Mouse (Mus musculus): ENCODE results near the gene Man2a1. TPM values are rescaled to one million over a fixed set of nuclear protein-coding genes. Genes with fewer than 3 reads are reported as not detected.

Gene Man2a1
- polyA plus RNA-seq, 1 experiment from 2014 or later, result 4.1 TPM

DNA sequence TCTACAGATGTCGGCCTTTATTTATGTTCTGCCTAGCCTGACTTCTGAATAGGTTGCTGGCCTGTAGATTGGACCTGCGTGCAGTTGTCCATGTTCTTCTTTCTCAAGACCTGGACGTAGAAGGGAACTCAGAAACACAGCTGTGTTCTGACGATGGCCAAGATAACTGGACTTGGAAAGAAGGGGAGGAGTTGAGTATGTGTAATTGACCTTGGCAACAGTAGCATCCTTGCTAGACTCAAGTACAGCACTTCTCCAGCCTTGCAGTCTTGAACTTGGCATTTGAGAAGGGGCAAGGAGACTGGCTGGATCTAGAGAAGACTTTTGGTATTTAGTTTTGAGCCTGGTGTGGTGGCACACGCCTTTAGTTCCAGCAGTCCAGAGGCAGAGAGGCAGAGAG is 10.9 kb downstream of the Man2a1 start:
- ATAC-seq, result no peak
- WGBS, result 92% methylated on average over 5 of the region's 5 CpGs

DNA sequence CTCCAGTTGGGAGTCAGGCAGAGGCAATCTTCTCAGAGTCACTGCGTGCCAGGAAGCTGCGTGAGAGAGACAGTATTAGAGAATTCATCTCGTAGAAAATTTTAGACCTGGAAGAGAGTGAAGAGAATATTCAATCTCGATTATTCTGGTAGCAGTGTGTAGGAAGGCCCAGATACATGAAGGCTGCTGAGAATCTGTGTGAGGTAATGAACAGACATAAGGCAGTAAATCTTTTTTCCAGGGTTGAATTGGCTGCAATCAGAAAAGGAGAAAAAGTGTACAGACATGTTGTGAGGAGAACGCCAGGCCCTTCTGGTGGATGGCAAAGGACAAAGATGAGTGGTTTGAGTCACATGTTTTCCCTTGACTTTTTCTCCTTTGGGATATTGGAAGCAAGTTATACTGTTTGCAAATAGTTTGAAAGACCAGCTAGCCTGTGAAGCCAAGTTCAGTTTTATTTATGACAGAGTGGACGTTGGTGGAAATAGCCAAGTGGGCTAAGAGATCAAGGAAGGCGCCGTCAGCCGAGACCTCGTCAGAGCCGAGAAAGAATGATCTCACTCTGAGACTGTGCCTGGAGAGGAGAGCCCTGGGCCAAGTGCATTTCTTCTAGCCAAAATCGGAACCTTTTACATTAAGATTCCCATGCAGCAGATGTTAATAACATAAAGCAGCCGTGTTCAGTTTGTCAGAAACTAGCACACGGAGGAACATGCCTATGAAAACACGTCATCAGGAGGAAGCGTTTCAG is 11.8 kb downstream of the Man2a1 start:
- ATAC-seq, result no peak
- Histone ChIP-seq H3K27me3 (replicated peaks; ENCODE audit: control insufficient read depth, insufficient read depth, low read length) (no peaks in the 10 kb centered on the region), H3K36me3 (ENCODE audit: control insufficient read depth, insufficient read depth, low read length) (no peaks in the 10 kb centered on the region), H3K9me3 (ENCODE audit: control insufficient read depth, low read length) (no peaks in the 10 kb centered on the region), H3K4me3 (ENCODE audit: low read length) (no peak overlapping the region), H3K4me1 (ENCODE audit: control insufficient read depth, insufficient read depth, low read depth, low read length) (no peaks in the 10 kb centered on the region), H3K27ac (ENCODE audit: low read depth, low read length) (no peak overlapping the region), H3K4me2 (ENCODE audit: low read length) (no peak overlapping the region), H3K9ac (ENCODE audit: low read depth, low read length) (no peak overlapping the region)
- 88% methylated on average over 16 of the region's 16 CpGs for WGBS

More for the DNA sequence above, 10.9 kb downstream of the Man2a1 start:
- H3K27ac ChIP-seq (ENCODE audit: low read depth, low read length), result no peak overlapping the region
- no peaks in the 10 kb centered on the region for H3K27me3 ChIP-seq (replicated peaks; ENCODE audit: control insufficient read depth, insufficient read depth, low read length)
- no peak overlapping the region for H3K4me3 ChIP-seq (ENCODE audit: low read length)
- no peak overlapping the region for H3K4me2 ChIP-seq (ENCODE audit: low read length)
- H3K36me3 ChIP-seq (ENCODE audit: control insufficient read depth, insufficient read depth, low read length), result no peaks in the 10 kb centered on the region
- H3K4me1 ChIP-seq (ENCODE audit: control insufficient read depth, insufficient read depth, low read depth, low read length), result no peaks in the 10 kb centered on the region
- no peak overlapping the region for H3K9ac ChIP-seq (ENCODE audit: low read depth, low read length)
- no peaks in the 10 kb centered on the region for H3K9me3 ChIP-seq (ENCODE audit: control insufficient read depth, low read length)

DNA sequence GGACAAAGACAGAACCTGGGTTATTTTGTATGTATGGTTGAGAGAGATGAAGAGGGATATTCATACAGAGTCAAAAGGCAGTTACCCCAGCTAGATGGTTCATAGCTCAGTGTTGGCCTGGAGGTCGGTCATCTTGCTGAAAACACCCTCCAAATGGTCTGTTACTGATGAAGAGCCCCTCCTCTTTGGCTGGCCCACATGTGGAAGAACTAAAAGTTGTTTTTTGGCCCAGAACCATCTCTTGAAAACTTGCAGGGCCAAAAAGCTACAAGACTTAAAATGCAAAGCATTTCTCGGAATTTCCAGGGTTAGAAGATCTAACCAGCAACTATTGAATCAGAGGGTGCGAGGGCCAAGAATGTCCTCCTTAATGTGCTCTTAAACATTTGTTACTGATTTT is 12.4 kb downstream of the Man2a1 start:
- 81% methylated on average over 3 of the region's 3 CpGs for WGBS
- H3K27ac ChIP-seq (ENCODE audit: low read depth, low read length), result no peak overlapping the region
- no peak for ATAC-seq

DNA sequence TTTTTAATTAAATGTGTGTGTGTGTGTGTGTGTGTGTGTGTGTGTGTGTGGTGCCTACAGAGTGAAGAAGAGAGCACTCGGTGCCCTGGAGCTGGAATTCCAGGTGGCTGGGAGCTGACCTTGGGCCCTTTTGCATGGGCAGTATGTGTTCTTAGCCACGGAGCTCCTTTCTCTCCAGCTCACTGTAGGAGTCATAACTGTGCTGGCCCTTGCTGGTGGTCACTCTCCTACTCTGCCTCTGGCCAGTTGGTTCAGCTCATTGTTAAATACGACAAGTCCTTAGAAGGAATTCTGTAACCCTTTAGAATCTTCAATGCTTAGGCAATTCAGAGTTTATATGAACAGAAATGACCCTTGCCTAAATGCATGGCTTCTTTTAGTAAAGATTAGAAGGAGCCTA is 12.8 kb downstream of the Man2a1 start:
- WGBS, result 82% methylated on average over 3 of the region's 3 CpGs
- Histone ChIP-seq H3K9me3 (ENCODE audit: control insufficient read depth, low read length) (no peaks in the 10 kb centered on the region), H3K4me2 (ENCODE audit: low read length) (no peak overlapping the region), H3K4me1 (ENCODE audit: control insufficient read depth, insufficient read depth, low read depth, low read length) (no peaks in the 10 kb centered on the region), H3K36me3 (ENCODE audit: control insufficient read depth, insufficient read depth, low read length) (no peaks in the 10 kb centered on the region), H3K27ac (ENCODE audit: low read depth, low read length) (no peak overlapping the region), H3K9ac (ENCODE audit: low read depth, low read length) (no peak overlapping the region), H3K27me3 (replicated peaks; ENCODE audit: control insufficient read depth, insufficient read depth, low read length) (no peaks in the 10 kb centered on the region), H3K4me3 (ENCODE audit: low read length) (no peak overlapping the region)
- ATAC-seq, result no peak

More for the DNA sequence above, 12.4 kb downstream of the Man2a1 start:
- no peaks in the 10 kb centered on the region for H3K9me3 ChIP-seq (ENCODE audit: control insufficient read depth, low read length)
- no peaks in the 10 kb centered on the region for H3K36me3 ChIP-seq (ENCODE audit: control insufficient read depth, insufficient read depth, low read length)
- H3K27me3 ChIP-seq (replicated peaks; ENCODE audit: control insufficient read depth, insufficient read depth, low read length), result no peaks in the 10 kb centered on the region
- no peaks in the 10 kb centered on the region for H3K4me1 ChIP-seq (ENCODE audit: control insufficient read depth, insufficient read depth, low read depth, low read length)
- no peak overlapping the region for H3K4me3 ChIP-seq (ENCODE audit: low read length)
- H3K4me2 ChIP-seq (ENCODE audit: low read length), result no peak overlapping the region
- no peak overlapping the region for H3K9ac ChIP-seq (ENCODE audit: low read depth, low read length)

DNA sequence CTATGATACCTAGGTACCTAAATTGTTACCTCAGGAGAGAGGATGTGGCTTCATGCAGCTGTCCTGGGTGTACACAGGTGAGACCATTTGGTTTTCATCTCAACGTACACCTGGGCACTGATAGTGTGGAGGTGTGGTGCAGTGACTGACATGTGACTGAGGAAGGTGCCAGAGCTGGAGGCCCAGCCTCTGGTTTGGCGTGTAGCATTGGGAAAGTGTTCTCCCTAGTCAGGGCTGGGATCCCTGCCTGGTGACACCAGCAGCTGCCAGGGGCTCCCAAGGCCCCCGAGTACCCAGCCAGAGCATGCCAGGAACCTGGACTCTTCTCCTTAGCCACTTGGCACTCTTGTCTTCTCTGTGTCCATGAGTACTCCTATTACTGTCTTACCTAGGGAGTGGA is 14.3 kb downstream of the Man2a1 start:
- Histone ChIP-seq H3K9me3 (ENCODE audit: control insufficient read depth, low read length) (no peaks in the 10 kb centered on the region), H3K4me1 (ENCODE audit: control insufficient read depth, insufficient read depth, low read depth, low read length) (peaks cover 3% of the 10 kb centered on the region; the same call in 1 of the 2 replicates), H3K4me2 (ENCODE audit: low read length) (no peak overlapping the region), H3K9ac (ENCODE audit: low read depth, low read length) (no peak overlapping the region), H3K27me3 (replicated peaks; ENCODE audit: control insufficient read depth, insufficient read depth, low read length) (no peaks in the 10 kb centered on the region), H3K36me3 (ENCODE audit: control insufficient read depth, insufficient read depth, low read length) (no peaks in the 10 kb centered on the region), H3K27ac (ENCODE audit: low read depth, low read length) (no peak overlapping the region), H3K4me3 (ENCODE audit: low read length) (no peak overlapping the region)
- ATAC-seq, result no peak
- 88% methylated on average over 3 of the region's 3 CpGs for WGBS

DNA sequence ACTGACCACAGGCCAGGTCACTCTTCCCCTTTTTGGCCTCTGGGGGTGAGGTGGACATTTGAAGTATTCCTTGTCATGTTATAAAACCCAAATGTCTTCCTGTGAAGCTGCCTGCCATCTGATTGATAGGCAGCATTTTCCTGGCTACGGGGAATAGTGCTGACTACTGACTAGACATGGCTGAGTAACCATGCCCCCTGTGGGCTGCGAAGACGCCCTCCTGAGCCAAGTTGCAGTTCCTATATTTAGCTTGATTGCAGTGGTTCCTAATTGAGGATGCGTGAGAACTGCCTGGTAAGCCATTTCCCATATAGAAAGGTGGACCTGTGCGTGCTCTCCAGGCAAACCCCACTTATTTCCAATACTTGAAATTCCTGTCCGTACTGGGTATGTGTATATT is 14.9 kb downstream of the Man2a1 start:
- ATAC-seq, result no peak
- Histone ChIP-seq H3K27ac (ENCODE audit: low read depth, low read length) (no peak overlapping the region), H3K27me3 (replicated peaks; ENCODE audit: control insufficient read depth, insufficient read depth, low read length) (no peaks in the 10 kb centered on the region), H3K4me2 (ENCODE audit: low read length) (no peak overlapping the region), H3K36me3 (ENCODE audit: control insufficient read depth, insufficient read depth, low read length) (no peaks in the 10 kb centered on the region), H3K4me1 (ENCODE audit: control insufficient read depth, insufficient read depth, low read depth, low read length) (peaks cover 6% of the 10 kb centered on the region; the same call in 1 of the 2 replicates), H3K9ac (ENCODE audit: low read depth, low read length) (no peak overlapping the region), H3K4me3 (ENCODE audit: low read length) (no peak overlapping the region), H3K9me3 (ENCODE audit: control insufficient read depth, low read length) (no peaks in the 10 kb centered on the region)
- WGBS, result 62% methylated on average over 6 of the region's 6 CpGs

DNA sequence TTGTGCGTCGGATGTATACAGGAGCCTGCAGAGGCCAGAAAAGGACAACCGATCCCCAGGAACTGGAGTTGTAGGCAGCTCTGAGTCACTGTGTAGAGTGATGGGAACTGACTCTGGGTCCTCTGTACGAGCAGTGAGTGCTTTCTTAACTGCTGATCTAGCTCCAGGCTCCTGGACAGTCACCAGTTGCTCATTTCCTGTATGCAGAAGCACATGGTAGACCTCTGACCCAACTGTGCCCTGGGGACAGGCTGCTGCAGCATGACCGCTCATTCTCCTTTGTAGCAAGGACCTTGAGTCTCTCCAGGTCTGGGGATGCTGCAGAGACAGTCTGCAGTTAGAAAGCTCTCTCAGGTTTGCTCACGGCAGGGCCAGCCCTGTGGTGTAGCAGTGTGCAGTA is 15.7 kb downstream of the Man2a1 start:
- no peak overlapping the region for H3K9ac ChIP-seq (ENCODE audit: low read depth, low read length)
- no peak overlapping the region for H3K4me3 ChIP-seq (ENCODE audit: low read length)
- no peak overlapping the region for H3K4me2 ChIP-seq (ENCODE audit: low read length)
- H3K27ac ChIP-seq (ENCODE audit: low read depth, low read length), result no peak overlapping the region
- peaks cover 6% of the 10 kb centered on the region; the same call in 1 of the 2 replicates for H3K4me1 ChIP-seq (ENCODE audit: control insufficient read depth, insufficient read depth, low read depth, low read length)
- no peaks in the 10 kb centered on the region for H3K9me3 ChIP-seq (ENCODE audit: control insufficient read depth, low read length)
- no peaks in the 10 kb centered on the region for H3K27me3 ChIP-seq (replicated peaks; ENCODE audit: control insufficient read depth, insufficient read depth, low read length)
- H3K36me3 ChIP-seq (ENCODE audit: control insufficient read depth, insufficient read depth, low read length), result no peaks in the 10 kb centered on the region
- 83% methylated on average over 6 of the region's 6 CpGs for WGBS
- no peak for ATAC-seq

DNA sequence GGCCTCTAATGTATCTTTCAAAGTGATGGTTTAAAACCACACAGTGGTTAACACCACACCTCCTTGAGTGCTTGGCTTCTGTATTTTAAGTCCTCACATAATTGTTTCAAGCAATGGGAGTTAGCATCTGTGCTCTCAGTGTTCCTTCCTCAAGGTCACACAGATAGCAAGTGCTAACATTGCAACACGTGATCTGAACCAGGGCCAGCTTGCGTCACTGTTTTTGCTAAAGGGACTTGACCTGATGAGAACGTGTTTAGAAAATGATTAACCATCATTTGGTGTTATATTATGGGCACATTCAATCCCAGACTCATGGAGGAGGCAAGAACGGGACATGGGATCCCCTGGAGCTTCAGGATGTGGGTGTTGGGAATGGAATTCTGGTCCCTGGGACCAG is 17.3 kb downstream of the Man2a1 start:
- H3K4me3 ChIP-seq (ENCODE audit: low read length), result no peak overlapping the region
- peaks cover 6% of the 10 kb centered on the region; the same call in 1 of the 2 replicates for H3K4me1 ChIP-seq (ENCODE audit: control insufficient read depth, insufficient read depth, low read depth, low read length)
- H3K27ac ChIP-seq (ENCODE audit: low read depth, low read length), result no peak overlapping the region
- H3K36me3 ChIP-seq (ENCODE audit: control insufficient read depth, insufficient read depth, low read length), result no peaks in the 10 kb centered on the region
- no peaks in the 10 kb centered on the region for H3K27me3 ChIP-seq (replicated peaks; ENCODE audit: control insufficient read depth, insufficient read depth, low read length)
- WGBS, result 85% methylated on average over 4 of the region's 4 CpGs
- H3K9ac ChIP-seq (ENCODE audit: low read depth, low read length), result no peak overlapping the region
- H3K4me2 ChIP-seq (ENCODE audit: low read length), result no peak overlapping the region
- no peak for ATAC-seq
- H3K9me3 ChIP-seq (ENCODE audit: control insufficient read depth, low read length), result no peaks in the 10 kb centered on the region

DNA sequence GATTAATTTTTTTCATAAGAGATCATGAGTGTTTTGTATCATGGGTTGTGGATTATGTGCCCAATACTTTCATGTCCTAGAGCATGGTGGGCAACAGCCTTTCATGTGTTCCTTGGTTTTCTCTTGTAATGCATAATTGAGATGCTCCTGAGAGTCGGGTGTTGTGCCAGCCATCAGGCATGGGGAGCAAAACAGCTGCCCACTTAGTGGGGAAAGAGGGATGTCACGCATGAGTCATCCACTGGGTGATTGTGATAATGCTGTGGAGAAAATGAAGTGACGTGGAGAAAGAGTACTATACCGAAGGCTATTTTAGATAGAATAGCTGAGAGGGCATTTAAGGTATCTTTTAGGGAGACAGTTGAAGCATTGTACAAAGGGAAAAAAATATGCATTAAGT is 18.5 kb downstream of the Man2a1 start:
- H3K9ac ChIP-seq (ENCODE audit: low read depth, low read length), result no peak overlapping the region
- WGBS, result 67% methylated on average over 4 of the region's 4 CpGs
- no peaks in the 10 kb centered on the region for H3K9me3 ChIP-seq (ENCODE audit: control insufficient read depth, low read length)
- no peak overlapping the region for H3K4me3 ChIP-seq (ENCODE audit: low read length)
- H3K27ac ChIP-seq (ENCODE audit: low read depth, low read length), result no peak overlapping the region
- ATAC-seq, result no peak
- H3K27me3 ChIP-seq (replicated peaks; ENCODE audit: control insufficient read depth, insufficient read depth, low read length), result no peaks in the 10 kb centered on the region
- H3K4me2 ChIP-seq (ENCODE audit: low read length), result no peak overlapping the region
- H3K4me1 ChIP-seq (ENCODE audit: control insufficient read depth, insufficient read depth, low read depth, low read length), result peaks cover 6% of the 10 kb centered on the region; the same call in 1 of the 2 replicates
- H3K36me3 ChIP-seq (ENCODE audit: control insufficient read depth, insufficient read depth, low read length), result no peaks in the 10 kb centered on the region
